Mouse (Mus musculus): ENCODE results near the gene Thrb.

Gene Thrb

DNA sequence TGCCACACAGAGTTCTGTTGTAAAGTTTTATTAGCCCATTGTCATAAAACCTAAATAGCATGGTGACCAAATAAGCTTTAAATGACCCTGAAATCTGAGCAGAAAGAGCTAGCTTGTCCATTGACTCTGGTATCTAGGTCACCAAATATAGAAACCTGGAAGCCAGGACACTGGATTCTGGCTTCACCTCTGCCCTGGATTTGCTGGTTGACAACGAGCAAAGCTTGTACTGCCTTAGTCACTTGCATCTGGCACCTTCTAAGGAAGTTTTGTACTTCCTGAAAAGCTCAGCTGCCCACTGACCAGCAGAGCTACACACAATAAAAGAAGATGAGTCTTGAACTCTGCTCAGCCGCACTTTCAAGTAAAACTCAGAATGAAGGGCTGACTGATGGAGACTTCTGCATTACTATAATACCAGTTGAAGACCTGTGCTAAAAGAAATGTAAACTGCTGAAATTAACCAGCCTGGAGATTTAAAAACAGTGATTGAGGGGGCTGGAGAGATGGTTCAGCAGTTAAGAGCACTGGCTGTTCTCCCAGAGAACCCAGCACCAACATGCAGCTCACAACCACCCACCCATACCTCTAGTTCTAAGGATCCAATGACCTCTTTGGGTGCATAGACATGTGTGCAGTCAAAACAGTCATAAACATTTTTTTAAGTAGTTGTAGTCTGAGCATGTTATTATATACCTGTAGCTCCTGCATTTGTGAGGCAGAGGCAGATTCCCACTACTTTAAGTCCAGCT is 369.3 kb downstream of the Thrb start:
- no peak for DNase-seq (ENCODE audit: low spot score)

GRCm38 (mm10) chr14:18031941-18032340 is 371.9 kb downstream of the Thrb start:
- no peak for DNase-seq (ENCODE audit: low spot score)

DNA sequence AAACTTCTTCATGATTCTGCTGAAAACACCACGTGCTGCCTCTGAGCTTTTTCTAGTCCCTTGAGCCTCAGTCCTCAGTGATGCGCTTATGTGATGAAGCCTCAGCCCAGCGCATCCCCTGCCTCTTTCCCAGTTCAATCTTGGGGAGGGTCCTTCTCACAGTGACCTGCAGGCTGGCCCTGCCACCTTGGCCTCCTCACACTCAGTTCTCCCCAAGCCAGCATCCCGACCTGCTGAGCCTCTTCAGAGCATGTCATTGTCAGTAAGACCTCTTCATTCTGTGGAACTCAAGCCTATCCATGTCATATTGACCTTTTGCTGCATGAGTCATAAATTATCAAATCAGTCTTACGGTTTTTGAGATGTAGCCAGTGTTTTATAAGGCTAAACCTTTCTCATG is 376.5 kb downstream of the Thrb start:
- DNase-seq (ENCODE audit: low spot score) = no peak

DNA sequence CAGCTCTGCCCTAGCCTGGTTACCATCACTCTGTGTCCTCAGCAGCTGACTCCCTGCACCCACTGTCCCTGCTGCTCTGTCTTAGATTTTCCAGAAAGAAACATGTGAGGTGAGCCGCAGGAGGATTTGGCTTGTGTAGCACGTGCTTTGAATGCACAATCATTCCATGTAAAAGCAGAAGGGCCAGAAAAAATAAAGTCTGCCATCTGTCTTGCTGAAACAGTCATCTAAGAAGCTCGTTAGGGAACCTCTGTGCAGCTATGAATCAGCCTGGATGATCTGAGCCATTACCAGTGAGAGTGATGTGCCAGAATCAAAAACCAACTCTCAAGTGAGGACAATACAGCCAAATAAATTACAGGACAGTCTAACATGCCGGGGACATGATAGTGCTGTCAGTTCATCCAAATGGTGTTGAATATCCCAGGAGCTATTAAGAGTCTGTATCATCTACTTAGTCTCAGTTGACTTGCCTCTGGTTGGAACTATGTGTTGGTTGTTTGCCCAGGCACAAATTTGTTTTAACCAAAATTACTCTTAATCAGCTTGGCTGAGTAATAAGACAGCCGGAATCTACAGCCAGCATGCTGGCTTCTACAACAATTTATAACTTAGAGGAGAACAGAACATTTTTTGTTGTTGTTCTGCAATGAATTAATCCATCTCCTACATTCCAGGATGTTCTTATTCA is 402.2 kb downstream of the Thrb start:
- DNase-seq (ENCODE audit: low spot score) = no peak

Measured in urinary bladder, postnatal 14 days (tissue).